Mouse (Mus musculus): ENCODE measurements at regions not wholly inside any gene's neighbourhood (a gene's known extent, or its start where the extent isn't known, plus 50 kb on each side); places are given as distances from the start of the nearest gene placed in this dataset.

DNA sequence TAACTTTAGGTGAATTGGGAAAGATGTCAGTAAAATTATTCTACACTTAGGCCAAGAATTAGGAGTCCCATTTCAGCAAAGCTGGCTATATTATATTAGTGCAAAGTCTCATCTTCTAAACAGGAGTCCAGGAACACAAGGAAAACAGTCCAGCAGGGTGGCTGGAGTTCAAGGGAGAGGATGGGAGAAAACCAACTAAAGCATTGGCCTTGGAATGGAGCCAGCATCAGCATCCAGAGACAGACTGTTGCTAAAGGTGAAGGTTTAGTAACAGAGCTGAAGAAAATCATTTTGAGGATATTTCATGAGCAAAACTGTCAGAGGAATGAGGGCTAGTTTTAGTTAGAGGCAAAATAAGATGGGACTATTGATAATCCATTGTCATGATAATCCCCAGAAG, 559.9 kb downstream of the Epha4 start:
- DNase-seq: no peak
- intact Hi-C loops (cut with DNase I): no loop called here

DNA sequence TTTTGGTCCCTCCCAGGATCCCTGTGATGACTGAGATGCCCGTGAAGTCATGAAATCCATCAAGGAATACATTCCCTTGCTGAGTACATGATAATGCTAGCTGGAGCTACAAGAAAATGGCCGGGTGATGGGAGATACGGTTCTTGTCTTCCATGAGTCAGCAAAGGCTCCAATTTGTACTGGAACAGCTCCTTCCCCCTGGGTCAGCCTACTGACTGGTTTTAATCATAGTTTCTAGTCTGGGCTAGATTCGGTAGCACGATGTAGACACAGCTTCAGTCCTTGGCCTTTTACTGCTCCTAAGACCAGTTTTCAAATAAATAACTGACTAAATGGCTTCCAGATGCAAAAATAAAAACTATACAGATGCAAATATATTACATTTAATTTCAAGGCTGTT, 557.5 kb downstream of the Epha4 start:
- intact Hi-C loops (cut with DNase I): no loop called here
- no peak for DNase-seq

DNA sequence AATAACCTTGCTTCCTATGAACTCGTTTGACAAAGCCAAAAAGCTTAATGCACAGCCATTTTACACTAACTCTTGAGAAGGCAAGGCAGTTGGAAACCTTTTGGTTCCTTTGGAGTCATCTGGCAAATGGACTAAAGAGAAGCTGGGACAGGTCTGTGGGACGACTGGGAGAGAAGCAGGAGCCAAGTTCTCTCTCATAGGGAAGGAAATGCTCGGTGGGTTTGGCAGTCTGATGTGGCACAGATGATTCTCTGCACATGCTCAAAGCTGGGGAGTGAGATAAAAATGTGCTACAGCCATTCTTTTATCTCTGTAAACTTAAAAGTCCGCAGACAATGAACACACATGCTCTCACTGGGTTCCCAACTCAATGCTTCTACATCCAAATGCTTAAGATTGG, 556.2 kb downstream of the Epha4 start:
- intact Hi-C loops (cut with DNase I): no loop called here
- DNase-seq: no peak

DNA sequence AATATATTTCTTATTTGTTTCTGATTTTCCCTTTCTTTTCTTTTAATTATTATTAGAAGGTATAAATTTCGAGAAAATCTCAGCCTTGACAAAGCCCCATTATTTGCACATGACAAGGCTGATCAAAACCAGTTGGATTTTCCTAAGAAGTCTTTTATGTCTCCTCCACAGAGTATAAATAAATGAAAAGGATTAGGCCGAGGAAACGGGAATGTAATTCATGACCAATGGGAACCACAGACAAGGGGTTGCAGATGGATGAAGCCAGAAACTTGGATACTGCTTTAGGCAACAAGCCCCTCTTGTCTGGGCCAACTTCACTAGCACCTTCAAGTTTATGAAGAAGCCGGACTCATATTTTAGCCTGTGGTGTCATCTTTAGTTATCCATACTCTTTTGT, 542.4 kb downstream of the Epha4 start:
- intact Hi-C loops (cut with DNase I): no loop called here
- DNase-seq: no peak

DNA sequence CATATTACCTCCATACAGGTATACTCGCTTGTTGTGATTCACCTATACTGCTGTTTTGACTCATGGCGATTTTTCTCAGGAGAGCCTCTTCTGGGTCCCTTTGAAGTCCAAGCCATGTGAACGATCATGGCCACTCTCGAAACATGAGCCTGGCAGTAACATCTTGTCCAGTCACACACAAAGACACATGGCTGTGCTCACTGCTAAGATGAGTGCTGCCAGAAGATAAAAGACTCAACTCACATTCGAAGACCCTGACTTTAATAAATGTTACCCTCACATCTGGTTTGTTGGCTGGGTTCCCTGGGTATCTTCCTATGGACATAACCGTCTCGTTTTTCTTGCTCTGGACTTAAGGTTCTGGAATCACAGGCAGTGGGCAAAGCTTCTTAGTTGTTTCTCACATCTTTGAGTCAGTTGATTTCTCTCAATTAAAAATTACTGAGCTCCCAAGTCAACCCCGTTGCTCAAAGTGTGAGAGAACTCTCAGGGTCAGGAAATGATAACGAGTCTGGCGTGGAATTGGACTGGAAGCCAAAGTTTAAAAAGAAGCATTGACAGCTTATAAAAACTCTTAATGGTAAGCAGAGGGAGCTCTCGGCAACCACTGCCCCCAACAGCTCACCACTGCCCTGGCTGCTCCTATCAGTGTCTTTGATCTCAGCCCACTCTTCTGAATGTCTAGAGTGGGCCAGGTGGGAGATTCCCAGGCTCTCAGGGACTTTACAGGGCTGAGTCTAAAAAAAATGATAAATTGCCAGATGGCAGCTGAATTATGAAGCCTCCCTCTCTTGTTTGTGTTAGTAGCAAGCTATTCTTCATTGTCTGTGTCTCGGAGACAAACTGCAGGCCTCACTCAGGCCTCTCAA, 539.6 kb downstream of the Epha4 start:
- no peak for DNase-seq

DNA sequence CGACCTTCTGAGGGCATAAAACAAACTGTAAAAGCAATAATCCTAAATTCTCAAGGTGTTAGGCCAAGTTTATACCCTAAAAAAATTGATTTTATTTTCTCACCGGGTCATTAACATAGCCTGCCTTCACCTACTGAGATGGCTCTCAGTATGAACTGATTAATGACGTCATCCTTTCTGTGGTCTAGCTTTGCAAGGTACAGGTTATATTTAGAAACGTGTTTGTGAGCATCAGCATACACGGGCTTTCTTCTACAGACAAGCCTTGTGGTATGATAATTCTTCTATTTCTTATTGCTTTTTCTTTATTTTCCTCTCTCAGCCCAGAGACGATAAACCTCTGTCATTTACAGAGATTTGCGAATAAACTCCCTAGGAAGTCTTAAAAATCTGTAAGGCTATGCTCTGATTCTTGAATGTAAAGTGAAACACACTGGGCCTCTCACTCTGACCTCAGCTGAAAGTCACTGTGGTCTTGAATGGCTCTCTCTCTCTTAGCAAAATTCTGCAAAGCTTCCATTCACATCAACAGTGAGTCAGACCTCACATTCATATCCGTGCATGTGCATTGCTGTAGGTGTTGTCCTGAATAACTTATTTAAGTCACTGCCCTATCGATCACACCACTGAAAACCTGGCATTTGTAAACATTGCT, 534.3 kb downstream of the Epha4 start:
- intact Hi-C loops (cut with DNase I): no loop called here
- DNase-seq: no peak

More for the DNA sequence above, 539.6 kb downstream of the Epha4 start:
- intact Hi-C loops (cut with DNase I): no loop called here

DNA sequence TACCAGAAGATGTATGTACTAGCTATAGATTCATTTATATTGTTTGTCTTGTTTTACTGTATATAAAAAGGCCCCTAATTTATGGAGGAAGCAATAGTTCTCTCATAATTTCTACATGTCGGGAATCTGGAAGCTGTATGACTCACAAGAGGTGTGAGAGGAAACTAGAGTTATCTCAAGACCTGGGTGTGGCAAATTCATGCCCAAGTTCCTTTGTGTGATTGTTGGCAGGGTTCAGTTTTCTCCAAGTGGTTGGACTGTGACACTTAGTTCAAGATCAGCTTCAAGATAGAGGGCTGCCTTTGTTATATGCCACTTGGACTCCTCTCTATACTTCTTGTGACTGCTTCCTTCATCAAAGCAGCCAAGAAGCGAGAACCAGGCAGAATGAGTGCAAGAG, 521.1 kb downstream of the Epha4 start:
- intact Hi-C loops (cut with DNase I): no loop called here
- DNase-seq: no peak

DNA sequence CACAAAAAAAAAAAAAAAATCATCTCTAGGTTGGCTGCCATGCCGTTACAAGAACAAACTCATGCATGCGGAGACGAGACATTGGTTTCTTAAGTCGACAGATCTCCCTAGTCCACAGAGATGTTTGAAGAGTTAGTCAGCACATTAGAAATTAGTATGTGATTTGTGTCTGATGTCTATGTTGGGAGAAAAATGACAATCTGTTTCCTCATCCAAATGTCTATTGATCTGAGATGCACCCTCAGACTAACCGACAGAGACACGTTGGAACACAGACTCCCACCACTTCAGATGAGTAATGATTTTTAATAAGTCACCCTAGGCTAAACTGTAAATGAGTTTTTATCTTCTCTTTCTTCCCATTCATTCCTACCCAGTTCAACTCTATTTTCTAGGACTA, 506.9 kb downstream of the Epha4 start:
- no peak for DNase-seq
- intact Hi-C loops (cut with DNase I): no loop called here

DNA sequence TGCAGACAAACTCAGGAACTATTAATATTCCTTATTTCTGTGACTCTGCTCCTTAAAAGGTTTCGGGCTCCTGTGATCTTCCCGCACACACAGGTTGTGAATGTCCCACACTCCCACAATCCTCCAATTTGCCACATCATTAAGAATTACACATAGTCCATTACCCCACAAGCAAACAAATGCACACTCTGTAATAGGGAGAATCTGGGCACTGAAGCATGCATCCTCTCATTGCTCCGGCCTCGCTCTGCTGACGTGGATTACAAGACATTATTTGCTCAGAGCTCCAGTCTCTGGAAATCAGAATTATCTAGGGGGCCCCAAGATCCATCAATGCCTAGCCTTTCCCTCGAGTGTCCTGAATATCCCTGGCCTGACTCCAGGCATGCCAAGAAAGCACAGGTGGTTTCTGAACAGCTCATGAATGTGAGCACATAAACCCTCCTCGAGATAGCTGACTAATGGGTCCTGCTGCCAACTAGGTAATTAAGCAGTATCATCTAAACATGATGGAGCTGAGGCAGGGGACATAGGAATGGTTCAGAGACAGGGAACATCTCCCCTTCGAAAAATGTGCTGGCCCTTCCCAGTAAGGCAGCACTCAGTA, 504.2 kb downstream of the Epha4 start:
- DNase-seq: no peak
- intact Hi-C loops (cut with DNase I): no loop called here

DNA sequence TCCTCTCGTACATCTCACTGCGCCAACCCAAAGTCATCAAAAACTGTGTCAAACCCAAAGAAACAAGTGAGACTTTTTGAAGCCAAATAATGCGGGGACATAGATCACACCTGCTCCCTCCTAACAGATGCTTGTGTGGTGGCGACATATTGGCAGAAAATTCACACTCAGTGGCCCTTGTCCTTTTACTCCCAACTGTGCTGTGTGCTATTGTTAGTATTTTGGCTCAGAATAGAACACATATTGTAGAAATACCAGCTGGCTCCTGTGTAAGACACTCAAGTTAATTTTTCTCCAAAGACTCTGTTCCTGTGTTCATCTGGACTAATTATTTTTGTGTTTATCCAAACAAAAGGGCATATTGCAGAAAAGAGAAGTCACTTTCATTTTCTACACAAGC, 487.2 kb downstream of the Epha4 start:
- DNase-seq: no peak
- intact Hi-C loops (cut with DNase I): no loop called here

DNA sequence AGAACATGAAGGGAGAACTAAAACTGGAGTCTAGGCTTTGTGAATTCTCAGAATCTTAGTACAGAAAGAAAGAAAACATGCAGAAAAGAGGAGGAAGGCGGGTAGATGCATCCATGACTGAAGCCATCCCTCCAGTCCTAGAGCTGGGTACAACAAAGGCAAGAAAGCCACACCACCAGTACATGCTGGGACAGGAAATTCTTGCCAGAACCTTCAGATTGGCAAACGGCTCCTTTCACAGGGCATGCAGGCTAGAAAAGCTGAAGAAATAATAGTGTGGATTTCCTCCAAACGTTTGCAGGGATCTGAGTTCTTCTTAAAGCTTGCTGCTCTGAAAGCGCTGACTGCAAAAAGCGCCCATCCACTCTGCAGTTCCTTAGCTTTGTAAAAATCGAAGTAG, 486.7 kb downstream of the Epha4 start:
- intact Hi-C loops (cut with DNase I): no loop called here
- no peak for DNase-seq

DNA sequence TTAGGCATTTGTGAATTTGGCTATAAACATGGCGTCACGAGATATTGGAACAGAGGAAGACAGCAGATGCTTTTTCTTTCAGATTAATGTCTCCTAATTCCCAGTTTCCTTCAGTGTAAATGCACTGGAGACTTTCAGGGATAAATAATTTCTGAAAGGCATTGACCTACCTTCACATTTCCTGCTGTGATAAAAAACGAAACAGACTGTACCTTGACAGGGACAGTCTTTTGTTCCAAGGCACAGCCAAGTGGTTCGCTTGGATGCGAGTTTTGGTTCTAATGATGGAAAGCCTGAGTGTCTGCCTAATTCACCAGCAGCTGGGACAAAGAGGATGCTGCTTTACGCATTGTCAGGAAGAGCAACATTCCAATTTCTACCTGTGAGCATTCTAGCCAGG, 485.8 kb downstream of the Epha4 start:
- no peak for DNase-seq
- intact Hi-C loops (cut with DNase I): no loop called here

DNA sequence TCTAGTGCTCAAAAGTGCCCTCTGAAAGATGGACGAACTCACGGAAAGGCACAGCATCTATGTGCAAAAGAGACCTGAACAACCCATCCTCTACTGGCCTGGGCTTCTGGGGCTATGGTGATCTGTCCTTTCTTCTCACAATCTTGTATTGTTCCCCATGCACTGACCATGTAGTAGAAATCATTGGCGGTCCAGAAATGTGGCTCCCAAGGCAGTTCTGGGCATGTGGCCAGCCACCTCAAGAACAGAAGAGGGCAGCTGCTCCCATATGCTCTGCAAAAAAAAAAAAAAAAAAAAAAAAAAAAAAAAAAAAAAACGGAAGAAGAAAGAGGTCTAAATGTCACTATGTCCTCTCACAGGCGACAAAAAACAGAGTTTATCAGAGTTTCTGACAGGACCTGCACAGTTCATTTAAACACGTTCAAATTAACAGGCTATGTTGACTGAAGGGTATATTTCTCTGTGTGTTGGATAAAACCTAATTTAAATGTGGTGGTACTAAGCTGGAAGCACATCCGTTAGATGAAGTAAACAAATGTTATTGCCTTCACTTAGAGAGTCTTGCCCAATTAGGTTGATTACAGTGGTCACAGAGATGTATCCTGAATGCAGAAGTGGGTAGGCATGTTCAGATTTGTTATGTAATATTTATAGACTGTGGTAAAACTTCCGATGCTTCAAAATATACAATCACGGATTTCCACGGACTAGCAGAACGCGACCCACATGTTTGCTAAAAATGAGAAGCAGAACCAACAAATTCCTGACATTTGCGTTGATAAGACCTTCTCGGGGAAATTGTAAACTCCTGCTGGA, 470.9 kb downstream of the Epha4 start:
- intact Hi-C loops (cut with DNase I): loop anchor here (10.0 kb wide), 1 partner anchor 1009 kb away; no protein-coding TSS in a partner anchor
- peak; percentile 73 to 76 for DNase-seq

DNA sequence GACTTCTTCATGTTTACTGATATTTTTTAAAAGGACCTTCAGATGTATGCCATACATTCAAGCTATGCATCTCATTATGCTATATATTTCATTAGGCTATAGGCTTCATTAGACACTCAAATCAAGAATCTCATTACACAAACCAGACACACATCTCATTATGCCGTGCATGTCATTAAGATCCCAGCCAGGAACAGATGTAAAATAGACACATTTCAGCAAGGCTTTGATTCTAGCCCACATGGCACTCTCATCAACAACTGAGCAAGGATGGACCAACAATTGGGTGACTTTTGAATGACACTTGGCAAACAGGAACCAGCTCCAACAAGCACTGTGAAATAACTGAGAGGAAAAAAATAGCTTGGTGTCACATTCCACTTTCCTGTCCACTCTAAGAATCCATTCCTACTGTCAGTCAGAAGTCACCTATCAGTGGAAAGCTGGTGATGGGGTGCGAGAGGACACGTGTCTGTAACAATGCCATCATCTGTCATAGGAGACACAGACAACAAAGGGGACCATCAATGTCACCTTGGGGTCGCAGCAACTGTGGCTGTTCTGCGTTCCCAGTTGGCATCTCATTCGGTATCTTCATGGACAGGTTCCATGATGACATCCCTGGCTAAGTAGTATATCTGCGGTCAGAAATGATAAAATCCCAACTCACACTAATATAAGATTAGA, 466.0 kb downstream of the Epha4 start:
- intact Hi-C loops (cut with DNase I): loop anchor here (10.0 kb wide), 1 partner anchor 1014 kb away; no protein-coding TSS in a partner anchor
- peak in 1 of 2 experiments; percentile 8 for DNase-seq

DNA sequence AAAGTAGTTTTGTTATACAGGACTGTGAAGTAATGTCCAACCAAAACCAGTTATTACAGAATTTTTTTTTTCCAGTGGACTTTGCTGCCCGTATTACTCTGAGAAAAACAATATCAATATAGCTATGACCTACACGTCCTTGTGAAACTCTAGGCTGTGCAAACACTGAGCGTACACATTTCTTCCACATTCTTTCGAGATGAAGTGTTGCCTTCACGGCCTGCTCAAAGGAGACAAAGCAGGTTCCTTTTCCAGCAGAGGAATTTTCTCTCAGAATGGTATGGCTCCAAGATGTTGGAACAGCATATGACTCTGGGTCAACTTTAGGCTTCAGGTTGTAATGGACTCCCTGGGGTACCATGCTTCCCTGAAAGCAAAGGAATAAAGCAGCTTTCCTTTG, 463.6 kb downstream of the Epha4 start:
- intact Hi-C loops (cut with DNase I): no loop called here
- no peak for DNase-seq

DNA sequence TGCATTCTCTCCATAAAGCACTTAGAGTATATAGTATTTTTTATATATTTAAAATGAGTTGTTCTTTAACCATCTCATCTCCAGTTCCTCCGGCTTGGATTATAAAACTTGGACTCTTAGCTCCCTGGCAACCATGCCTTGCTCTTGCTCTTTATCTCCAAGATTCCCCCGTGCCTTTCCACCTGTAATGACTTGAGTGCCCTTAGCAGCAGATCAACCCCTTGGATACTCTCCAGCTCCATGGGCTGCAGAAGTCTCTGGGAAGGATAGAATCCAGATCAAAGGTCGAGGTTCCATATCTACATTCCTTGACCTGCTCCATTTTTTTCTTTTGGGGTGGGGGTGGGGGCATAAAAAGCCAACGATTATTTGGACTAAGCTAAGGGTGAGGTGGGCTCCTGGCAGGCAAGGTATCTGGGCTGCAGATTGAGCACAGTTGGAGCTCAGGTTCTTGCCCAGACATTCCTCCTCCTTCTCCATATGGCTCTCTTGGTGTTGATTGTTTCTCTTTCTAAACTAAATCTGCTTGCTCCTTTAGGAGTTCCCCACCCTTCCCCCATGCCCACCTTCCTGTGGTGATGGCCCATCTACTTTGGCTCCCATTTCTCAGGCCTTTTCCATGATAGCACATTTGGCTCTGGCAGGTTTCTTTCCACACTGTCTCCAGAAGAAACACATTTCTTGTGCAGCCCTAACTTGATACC, 460.9 kb downstream of the Epha4 start:
- intact Hi-C loops (cut with DNase I): no loop called here
- no peak for DNase-seq

DNA sequence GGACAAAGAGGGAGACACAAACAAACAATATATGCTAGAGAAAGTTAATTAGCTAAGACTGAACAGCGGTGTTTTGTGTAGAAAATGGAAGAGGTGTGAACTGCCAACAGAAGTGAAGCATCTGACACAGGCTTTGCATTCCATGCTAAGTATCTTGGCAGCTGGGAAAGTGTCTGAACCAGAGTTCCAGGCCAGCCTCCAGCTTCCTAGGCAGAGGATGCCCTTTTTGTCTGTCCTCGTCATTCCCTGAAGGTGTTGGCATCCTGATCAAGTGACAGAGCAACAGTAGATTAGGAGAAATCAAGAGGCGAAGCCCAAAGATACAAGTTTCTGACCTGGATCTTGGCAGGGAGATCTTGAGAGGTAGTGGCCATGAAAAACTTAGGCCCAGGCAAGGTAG, 452.4 kb downstream of the Epha4 start:
- peak in 1 of 2 experiments; percentile 23 for DNase-seq
- intact Hi-C loops (cut with DNase I): no loop called here

DNA sequence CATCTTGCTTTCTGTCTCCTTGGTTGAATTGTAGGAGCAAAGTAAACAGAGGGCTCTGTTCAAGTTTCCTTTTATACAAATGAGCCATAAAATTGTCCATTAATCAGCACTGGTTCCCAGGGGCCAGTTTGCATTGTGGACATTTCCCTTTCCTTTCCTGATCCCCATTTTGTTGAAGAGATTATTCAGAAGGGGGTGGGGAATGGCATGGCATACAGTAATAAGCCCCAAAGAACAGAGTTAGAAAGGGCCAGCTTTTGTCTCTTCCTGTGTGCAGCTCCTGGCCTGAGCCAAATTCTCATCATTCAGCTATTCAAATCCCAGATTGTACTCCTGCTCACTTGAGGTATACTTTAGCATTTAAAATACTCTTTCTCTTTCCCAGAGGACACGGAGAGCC, 441.8 kb downstream of the Epha4 start:
- intact Hi-C loops (cut with DNase I): no loop called here
- no peak for DNase-seq

Measured in heart, postnatal 14 days (tissue).